Mouse (Mus musculus) stomach, postnatal 0 days (tissue): ENCODE data around the gene Mum1l1.

Experiments
- CTCF ChIP-seq: IDR thresholded peaks from 2 replicates; pipeline ENCODE4 v1.5.1; 2016; ENCODE audit warnings: antibody characterized with exemption, low read depth, mild to moderate bottlenecking, moderate library complexity
- EP300 ChIP-seq: optimal IDR thresholded peaks from 2 replicates; pipeline ENCODE3; 2016; ENCODE audit warnings: antibody characterized with exemption

DNA sequence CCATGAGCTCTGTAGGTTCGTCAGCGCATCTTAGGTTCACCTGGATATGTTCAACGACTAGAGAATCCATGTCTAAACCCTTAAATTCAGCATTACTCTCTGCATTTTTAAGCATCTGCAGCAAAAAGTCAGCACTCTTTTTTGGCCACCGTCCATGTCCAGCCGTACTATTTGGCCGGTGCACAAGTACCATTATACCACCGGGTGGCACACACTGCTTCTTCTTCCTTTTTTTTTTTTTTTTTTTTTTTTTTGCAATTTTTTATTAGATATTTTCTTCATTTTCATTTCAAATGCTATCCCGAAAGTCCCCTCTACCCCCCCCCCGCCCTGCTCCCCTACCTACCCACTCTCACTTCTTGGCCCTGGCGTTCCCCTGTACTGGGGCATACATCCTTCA lies 47.2 kb downstream of the Mum1l1 start:
- no peak for TF ChIP-seq EP300
- no peak for TF ChIP-seq CTCF
